In genomic region chr15:8589503-8590116, GRCm38 (mm10) we compare ENCODE assay signal across 8 mouse cellular contexts.
DNase-seq lines count a peak whose midpoint lies in the region; ATAC-seq and TF ChIP-seq lines count a peak whose summit lies in the region.

No protein-coding gene starts in this region.

- intact Hi-C loops in gastrocnemius, adult 2 months (cut with DNase I), result loop anchor here (2.0 to 5.0 kb wide), 2 partner anchors 139 to 207 kb away; no protein-coding TSS in a partner anchor
- intact Hi-C loops in left cerebral cortex, postnatal 4 days (cut with DNase I), result loop anchor here (5.0 kb wide), 2 partner anchors 142 to 207 kb away; no protein-coding TSS in a partner anchor

- no peaks in the 10 kb centered on the region for H3K9me3 ChIP-seq in midbrain, embryonic 15.5 days

- DNase-seq in 3134 (ENCODE audit: extremely low read depth, insufficient read length, low spot score) (peak; percentile 30), R1 (ENCODE audit: low read depth, low spot score) (peak; percentile 83)
- peak; percentile 82 to 84 for DNase-seq in cerebellum, postnatal 14 days
- peak; percentile 63 for DNase-seq in gastrocnemius, adult 2 months
- peak; percentile 80 for DNase-seq in kidney, adult 18-20 months
- peak; percentile 66 for DNase-seq in left cerebral cortex, postnatal 4 days
- peak; percentile 40 to 66 for DNase-seq in spleen, postnatal 36 days (ENCODE audit: low spot score in 2 of 2)

- H3K27ac ChIP-seq in gastrocnemius, adult 2 months, result no peak overlapping the region
- H3K27ac ChIP-seq in midbrain, embryonic 15.5 days, result no peak overlapping the region

- no peak overlapping the region for H3K9ac ChIP-seq in midbrain, embryonic 15.5 days

- H3K4me2 ChIP-seq in midbrain, embryonic 15.5 days, result no peak overlapping the region

- H3K36me3 ChIP-seq in midbrain, embryonic 15.5 days (replicated peaks), result no peaks in the 10 kb centered on the region

- 25% methylated on average over 11 of the region's 11 CpGs for WGBS in midbrain, embryonic 15.5 days

- ATAC-seq in midbrain, embryonic 15.5 days (replicated peaks), result 0 out of 2 replicates have a peak, but pooled peaks have one; percentile 65

- no peaks in the 10 kb centered on the region; the same call in 1 of the 2 replicates for H3K4me1 ChIP-seq in midbrain, embryonic 15.5 days

- peak; percentile 87 for TF ChIP-seq CTCF in gastrocnemius, adult 2 months (IDR thresholded peaks at IDR 0.05)

- H3K4me3 ChIP-seq in gastrocnemius, adult 2 months, result peak overlapping the region; percentile 52
- no peak overlapping the region for H3K4me3 ChIP-seq in midbrain, embryonic 15.5 days

- H3K27me3 ChIP-seq in midbrain, embryonic 15.5 days (replicated peaks), result no peaks in the 10 kb centered on the region

Comparison
In these comparisons a context has a peak if more than half of its experiments do, and no peak if none do; other contexts are left out.
1. DNase-seq: peak in every context shown above with its lines; median percentile 83 in R1; 83 in cerebellum, postnatal 14 days; 80 in kidney, adult 18-20 months; 66 in left cerebral cortex, postnatal 4 days; 63 in gastrocnemius, adult 2 months; 53 in spleen, postnatal 36 days; 30 in 3134.